Mouse (Mus musculus) heart, postnatal 14 days (tissue): Measurements from ENCODE around the gene Trnau1ap. TPM values are rescaled to one million over a fixed set of nuclear protein-coding genes. Genes with fewer than 3 reads are reported as not detected.

Experiments used
- DNase-seq, 2 experiments: peaks; one replicate each; pipeline ENCODE4 v3.0.0; 2021 to 2022
- intact Hi-C: fragments of 180-260 bp; cut with DNase I; formaldehyde crosslinking; loops from one replicate; pipeline ENCODE4 v1.15.1; 2025
- total RNA-seq, 2 experiments: library from RNA; stranded (reverse); gene quantifications; 2 replicates each; pipeline ENCODE4 v1.2.3; 2021

Gene Trnau1ap
- total RNA-seq, 2 experiments from 2014 or later, result 21.6 to 24.6 TPM

GRCm38 (mm10) chr4:132345843-132346212 lies 16.5 kb upstream of the Trnau1ap start:
- intact Hi-C loops, result loop anchor here (1.0 to 5.0 kb wide), 2 partner anchors 53 to 166 kb away; partner anchors contain the start of gene Sesn2
- DNase-seq, result no peak

DNA sequence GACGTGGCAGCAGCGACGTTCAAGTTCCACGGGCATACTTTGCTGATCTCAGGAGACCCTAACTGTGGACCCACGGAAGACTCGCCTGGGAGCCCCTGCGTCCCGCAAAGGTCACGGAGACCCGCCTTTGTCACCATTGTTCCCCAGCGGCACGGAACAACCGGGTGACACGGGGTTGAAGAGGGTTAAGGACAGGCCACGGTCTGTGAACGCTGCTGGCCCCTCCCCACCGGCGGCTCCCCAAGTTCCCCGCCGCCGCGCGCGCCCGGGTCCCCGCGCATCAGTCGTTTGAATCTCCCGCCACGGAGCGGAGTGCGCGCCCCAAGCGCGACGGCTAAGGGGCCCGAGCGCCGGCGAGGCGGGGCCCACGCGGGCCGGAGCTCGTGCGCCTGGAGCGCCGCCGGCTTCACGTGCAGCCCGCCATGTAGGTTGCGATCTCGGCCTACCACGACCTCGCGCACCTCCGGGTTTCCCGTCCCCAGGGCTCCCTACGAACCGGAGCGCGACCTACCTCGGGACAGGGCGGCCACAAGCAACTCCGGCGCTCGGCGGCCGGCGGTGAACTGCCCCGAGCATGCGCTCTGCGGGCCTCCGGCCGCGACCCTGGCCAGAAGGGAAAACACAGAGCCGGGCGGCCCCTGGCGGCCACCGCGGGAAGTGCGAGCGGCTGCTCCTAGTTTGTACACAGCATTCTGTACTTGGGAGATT lies 16.0 kb upstream of the Trnau1ap start:
- intact Hi-C loops, result loop anchor here (1.0 to 5.0 kb wide), 2 partner anchors 52 to 167 kb away; partner anchors contain the start of gene Sesn2
- DNase-seq, result peak; percentile 98 to 99

- DNase-seq, result no peak
- intact Hi-C loops, result loop anchor here (1.0 to 5.0 kb wide), 3 partner anchors 51 to 168 kb away; partner anchors contain the start of gene Sesn2
These were observed 15.2 kb upstream of the Trnau1ap start for GRCm38 (mm10) chr4:132344403-132345134.

DNA sequence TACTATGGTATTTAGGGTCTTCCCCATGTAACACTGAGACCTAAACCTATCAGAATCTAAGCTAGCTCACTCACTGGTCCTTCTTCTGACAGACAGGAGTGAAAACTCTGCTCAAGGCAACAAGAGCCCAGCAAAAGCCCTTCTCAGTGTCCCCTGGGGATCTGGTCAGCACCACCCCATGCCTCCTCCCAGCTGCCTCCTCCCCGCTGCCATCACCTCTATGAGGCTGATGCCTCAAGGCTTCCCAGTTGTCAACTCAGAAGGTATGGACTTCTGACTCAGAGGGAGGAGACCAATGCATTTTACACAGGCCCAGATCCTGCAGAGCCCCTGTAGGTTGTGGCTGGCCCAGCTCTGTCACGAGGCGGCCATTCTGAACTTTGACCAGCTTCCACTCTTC lies 12.1 kb upstream of the Trnau1ap start:
- intact Hi-C loops, result loop anchor here (5.0 kb wide), 1 partner anchor 144 kb away; no protein-coding TSS in a partner anchor
- DNase-seq, result no peak

DNA sequence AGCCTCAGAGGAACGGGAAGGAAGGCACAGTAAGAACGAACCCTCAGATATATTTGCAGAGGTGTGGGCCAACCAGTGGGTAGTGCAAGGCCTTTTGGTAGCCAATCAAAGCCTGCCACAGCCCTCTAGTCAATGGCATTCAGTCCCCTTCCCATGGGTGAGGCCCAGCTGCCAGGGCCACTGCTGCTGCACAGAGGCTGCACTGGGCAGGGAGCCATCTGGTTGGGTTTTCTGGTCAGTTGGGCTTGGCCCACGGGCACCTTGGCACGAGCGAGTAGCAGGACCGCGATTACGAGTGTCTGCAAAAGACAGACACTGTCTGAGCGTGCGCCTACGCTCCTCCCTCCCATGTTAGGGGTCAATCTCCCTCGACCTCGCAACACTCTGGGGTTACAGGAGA lies 9.6 kb upstream of the Trnau1ap start:
- DNase-seq, result peak; percentile 65 to 81

GRCm38 (mm10) chr4:132332880-132333279 lies 3.5 kb upstream of the Trnau1ap start:
- intact Hi-C loops, result loop anchor here (10.0 kb wide), 1 partner anchor 238 kb away; no protein-coding TSS in a partner anchor
- no peak for DNase-seq

More for the DNA sequence above, 9.6 kb upstream of the Trnau1ap start:
- intact Hi-C loops, result loop anchor here (10.0 kb wide), 1 partner anchor 244 kb away; no protein-coding TSS in a partner anchor

- no peak for DNase-seq
- intact Hi-C loops, result loop anchor here (10.0 kb wide), 1 partner anchor 237 kb away; no protein-coding TSS in a partner anchor
These were observed 2.6 kb upstream of the Trnau1ap start for GRCm38 (mm10) chr4:132331960-132332359.

DNA sequence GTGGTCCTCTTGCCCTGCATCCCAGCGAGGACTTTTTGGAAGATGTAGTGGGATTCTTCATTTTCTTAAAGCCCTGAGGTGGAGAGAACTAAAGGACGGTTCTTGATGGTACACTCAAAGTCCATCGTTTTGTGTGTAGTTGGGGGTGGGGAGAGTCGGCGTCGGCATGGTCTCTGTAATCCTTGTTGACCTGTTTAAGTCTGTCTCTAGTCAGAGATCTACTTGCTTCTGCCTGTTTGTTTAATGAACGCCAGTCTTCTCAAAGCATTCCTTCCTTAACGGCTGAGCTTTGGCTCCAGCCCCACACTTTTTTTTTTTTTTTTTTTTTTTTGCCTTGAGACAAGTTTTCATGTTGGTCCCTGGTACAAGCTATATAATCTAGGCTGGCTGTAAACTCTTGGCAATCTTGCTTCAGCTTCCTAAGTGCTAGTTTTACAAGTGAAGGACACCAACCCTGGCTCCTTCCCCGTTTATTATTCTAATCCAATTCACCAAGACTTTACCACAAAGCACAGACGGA lies 557 bp upstream of the Trnau1ap start:
- intact Hi-C loops, result loop anchor here (2.0 to 10.0 kb wide), 2 partner anchors 21 to 235 kb away; no protein-coding TSS in a partner anchor
- DNase-seq, result no peak

- no peak for DNase-seq
- intact Hi-C loops, result loop anchor here (2.0 kb wide), 1 partner anchor 20 kb away; no protein-coding TSS in a partner anchor
These were observed 851 bp downstream of the Trnau1ap start for GRCm38 (mm10) chr4:132328391-132328982.

GRCm38 (mm10) chr4:132326481-132326880 lies 2.9 kb downstream of the Trnau1ap start:
- intact Hi-C loops, result no loop called here
- DNase-seq, result no peak

GRCm38 (mm10) chr4:132315711-132316110 lies 13.6 kb downstream of the Trnau1ap start:
- intact Hi-C loops, result no loop called here
- no peak for DNase-seq

DNA sequence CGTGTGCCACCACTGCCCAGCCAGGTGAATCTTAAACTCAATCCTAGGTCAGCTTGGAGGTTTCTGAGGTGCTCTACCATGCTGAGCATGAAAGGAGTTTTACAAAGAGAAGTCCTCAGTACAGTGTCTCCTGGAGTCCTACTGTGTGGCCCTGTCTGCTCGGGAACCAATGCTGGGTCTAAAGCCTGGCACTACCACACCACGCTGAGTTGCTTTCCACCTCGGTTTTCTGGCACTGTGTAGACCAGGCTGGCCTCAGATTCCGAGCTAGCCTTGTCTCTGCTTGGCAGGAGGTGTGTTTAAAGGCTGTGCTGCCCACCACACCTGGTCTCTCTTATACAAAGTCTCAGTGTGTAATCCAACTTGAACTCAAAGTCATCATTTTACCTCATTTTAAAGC lies 16.7 kb downstream of the Trnau1ap start:
- DNase-seq, result no peak
- intact Hi-C loops, result no loop called here

DNA sequence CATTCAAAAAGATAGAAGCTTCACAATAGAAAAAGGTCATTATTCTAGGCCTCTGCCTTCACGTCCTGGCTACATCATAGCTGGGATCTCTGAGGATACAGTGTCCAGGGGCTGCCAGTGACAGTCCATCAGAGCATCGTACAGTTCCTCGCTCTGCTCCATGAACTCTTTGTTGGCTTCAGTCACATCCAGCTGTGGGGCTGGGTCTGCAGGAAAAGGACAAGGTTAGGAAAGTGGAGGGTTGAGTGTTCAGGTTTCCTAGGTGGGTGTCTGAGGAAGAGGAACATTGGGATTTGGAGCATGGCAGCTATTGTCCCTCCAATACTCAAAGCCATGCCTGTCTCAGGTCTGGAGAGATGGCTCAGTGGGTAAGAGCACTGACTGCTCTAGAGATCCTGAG lies 17.5 kb downstream of the Trnau1ap start:
- intact Hi-C loops, result no loop called here
- no peak for DNase-seq

DNA sequence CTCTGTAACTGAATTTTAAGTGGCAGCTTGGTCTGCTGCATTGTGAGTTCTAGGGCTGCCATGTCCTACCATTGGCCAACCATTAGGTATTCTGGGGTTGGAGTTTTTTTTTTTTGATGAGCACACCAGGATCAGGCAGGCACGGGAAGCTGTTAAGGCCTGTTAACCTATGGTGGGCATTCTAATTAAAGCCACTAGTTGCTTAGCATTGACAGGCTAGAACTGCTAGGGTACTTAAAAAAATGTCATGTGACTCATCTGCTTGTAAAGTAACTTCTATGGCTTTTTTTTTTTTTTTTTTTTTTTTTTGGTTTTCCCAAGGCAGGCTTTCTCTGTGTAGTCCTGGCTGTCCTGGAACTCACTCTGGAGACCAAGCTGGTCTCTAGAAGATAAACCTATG lies 18.1 kb downstream of the Trnau1ap start:
- intact Hi-C loops, result no loop called here

DNA sequence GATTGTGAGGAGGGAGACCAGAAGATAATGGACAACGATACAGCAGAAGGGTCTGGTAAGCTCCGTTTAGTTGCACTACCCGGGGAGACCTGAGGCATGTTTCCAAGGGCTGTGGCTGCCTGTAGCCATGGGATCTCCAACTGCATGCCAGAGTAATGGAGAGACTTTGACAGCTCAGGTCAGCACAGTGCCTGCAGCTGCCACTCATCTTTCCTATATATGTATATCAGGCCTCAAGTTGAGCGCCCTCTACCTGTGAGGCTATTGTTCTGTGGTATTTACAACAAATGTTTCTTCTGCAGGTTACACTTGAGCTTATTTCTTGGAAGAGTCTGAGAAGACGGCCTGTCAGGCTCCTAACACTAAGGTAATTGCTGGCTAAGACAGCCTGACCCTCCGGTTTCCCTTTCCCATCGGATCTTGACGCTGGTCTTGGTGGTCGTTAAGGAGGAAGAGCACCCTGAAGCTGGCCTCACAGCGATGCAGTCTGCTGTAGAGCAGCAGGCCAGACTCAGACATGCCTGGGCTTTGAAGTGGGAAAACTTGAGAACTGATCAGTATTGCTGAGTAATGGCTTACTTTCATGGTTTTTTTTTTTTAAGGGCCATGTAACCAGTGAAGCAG lies 19.4 kb downstream of the Trnau1ap start:
- DNase-seq, result peak; percentile 32 to 48
- intact Hi-C loops, result loop anchor here (2.0 kb wide), 1 partner anchor 19 kb away; the partner anchor contains the start of gene Trnau1ap

More for the DNA sequence above, 18.1 kb downstream of the Trnau1ap start:
- DNase-seq, result no peak

GRCm38 (mm10) chr4:132309140-132309848 lies 20.0 kb downstream of the Trnau1ap start:
- intact Hi-C loops, result loop anchor here (2.0 kb wide), 1 partner anchor 20 kb away; the partner anchor contains the start of gene Trnau1ap
- peak in 1 of 2 experiments; percentile 16 for DNase-seq

DNA sequence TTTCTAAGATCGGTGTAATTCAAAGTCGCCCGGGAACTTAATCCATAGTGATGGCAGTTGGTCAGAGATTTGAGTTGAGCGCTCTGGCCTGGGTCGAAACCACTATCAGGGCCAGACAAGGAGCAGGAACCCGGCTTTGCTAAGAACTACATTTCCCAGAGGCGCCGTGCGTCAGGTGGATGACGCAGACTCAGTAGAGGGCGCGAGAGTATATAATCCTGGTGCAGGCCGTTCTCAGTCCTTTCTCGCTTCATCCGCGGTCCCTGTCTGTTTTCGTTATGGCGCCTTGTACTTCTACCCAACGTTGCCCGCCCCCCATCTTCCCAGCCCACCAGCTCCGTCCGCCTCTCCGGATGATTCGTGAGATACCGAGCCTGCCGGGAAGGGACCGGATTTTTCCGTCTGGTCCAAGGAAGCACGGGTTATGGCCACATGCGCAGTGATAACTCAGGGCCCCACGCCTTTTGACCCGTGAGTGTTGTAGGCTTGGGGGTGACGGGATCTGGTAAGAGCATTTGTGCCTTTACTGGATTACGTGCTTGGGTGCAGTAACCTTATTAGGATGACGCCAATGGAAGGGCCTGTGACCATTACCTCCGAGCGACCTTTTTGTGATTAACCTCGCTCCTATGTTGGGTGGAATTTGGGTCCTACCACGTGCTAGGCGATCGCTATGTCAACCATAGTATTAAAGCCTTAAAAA lies 20.8 kb downstream of the Trnau1ap start:
- DNase-seq, result peak; percentile 86 to 90
- intact Hi-C loops, result loop anchor here (2.0 kb wide), 1 partner anchor 20 kb away; the partner anchor contains the start of gene Trnau1ap

GRCm38 (mm10) chr4:132306004-132306403 lies 23.3 kb downstream of the Trnau1ap start:
- DNase-seq, result no peak
- intact Hi-C loops, result no loop called here

DNA sequence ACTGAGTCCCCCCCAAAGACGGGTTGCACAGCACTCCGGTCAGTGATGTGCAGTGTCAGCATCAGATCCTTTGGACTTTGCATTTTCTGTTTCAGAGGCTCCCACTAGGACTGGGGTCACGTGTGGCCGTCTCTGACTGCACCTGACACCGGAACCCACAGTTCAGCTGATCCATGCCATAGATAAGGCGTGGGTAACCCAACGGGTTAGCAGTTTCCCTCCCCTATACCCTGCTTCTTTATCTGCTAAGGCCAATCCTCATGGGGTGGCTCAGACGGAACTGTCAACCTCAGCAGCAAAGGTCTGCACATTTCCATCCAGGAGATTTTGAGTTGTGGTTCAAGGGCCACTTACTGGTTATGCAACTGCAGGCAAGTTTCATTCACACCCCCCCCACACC lies 24.1 kb downstream of the Trnau1ap start:
- intact Hi-C loops, result no loop called here
- DNase-seq, result no peak
